Mouse (Mus musculus) kidney, adult 8-10 months (tissue): ENCODE data around the gene Mark2.

Source experiments
- DNase-seq, 2 experiments: peaks; one replicate each; pipeline ENCODE4 v3.0.0; 2022

Gene Mark2

DNA sequence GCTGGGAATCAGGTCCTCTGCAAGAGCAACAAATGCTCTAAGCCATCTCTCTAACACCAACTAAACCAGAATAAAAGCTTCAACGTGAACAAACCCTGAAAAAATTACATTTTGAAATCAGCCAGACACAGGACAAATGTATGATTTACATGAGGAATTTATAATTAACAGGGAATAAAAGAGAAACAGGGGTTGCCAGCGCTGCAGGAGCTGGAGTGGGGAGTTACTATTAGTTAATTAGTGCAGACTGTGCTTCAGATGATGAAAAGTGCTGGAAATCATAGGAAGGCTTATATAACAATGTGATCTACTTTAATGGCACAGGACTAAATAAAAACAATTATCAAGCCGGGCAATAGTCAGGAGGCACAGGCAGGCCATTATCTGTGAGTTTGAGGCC lies 20.3 kb downstream of the Mark2 start:
- peak in 1 of 2 experiments; percentile 44 for DNase-seq

DNA sequence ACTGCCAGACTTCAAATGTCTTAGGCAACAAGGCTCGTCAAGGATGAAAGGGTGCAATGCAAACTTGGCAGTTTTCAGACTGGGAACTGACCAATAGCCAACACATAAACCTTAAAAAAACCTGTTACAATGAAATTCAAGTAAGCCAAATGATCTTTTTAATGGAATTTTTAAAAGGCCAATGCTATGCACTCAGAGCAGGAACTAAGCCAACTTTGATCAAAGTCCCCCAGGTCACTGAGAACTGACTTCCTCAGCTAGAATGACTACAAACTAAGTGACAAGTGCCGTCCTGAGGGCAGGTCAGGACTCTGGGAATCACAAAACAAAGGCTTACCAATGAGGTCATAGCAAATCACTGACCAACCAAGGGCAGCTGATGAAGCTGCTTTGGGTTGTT lies 21.5 kb downstream of the Mark2 start:
- peak; percentile 62 to 67 for DNase-seq

GRCm38 (mm10) chr19:7317716-7318115 lies 23.9 kb downstream of the Mark2 start:
- no peak for DNase-seq

GRCm38 (mm10) chr19:7316822-7317221 lies 24.8 kb downstream of the Mark2 start:
- DNase-seq, result no peak

DNA sequence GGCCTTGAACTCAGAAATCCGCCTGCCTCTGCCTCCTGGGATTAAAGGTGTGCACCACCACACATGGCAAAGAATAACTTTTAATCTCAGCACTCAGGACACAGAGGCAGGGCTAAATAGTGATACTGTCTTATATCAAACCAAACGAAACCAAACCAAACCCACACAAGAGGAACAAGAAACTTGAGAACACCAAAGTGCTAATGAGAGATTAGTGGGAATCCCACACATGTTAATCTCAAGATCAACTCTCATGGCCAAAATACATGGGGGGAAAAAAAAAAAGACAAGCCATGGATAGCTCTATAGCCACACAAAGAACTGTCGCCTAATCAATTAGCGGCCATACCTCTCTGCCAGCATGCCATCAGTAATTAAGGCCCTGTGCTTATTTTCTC lies 26.1 kb downstream of the Mark2 start:
- DNase-seq, result no peak

DNA sequence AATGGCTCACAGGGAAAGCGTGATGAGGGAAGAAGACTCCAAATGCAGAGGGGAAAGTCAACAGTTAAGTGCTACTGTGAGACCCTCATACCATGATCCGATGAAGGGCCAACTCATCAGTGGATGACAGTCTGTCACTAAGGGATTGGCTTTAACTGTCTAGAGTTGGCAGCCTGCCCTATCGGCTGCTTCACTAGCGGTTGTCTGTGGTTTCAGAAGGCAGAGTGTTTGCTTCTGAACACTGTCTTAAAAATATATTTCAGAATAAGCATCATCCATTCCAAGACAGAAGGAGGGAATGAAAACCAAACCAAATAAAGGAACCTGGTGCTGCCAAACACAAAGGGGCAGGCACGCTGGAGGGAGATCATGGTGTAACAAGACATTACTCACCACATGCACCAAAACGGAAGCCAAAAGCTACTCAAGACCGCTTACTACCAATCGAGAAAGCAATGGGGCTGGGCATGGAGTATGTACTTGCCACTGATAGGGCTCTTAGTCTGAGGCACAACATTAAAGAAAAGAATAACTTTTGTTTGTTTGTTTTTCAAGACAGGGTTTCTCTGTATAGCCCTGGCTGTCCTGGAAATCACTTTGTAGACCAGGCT lies 26.6 kb downstream of the Mark2 start:
- no peak for DNase-seq

GRCm38 (mm10) chr19:7313660-7314059 lies 28.0 kb downstream of the Mark2 start:
- DNase-seq, result peak in 1 of 2 experiments; percentile 43

DNA sequence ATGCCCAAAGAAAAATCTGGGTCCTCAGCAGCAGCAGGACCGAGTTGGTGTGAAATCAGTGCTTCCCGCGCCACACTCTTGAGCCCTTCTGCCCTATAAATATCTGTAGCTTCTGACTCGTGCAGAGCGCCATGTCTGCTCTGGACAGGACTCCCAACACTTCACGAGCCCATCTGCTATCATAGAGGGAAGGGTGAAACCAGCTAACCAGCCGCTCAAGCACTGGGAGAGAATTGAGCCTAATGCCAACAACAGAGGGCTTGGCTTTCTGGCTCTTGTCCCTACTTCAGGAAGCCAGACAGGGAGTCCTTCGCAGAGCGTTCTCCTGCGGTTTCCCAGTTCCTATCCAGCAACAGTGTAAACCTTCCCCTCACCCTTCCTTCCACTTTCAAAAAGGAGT lies 30.4 kb downstream of the Mark2 start:
- DNase-seq, result no peak

- DNase-seq, result peak; percentile 75 to 88
Observed at GRCm38 (mm10) chr19:7310704-7311103, 31.0 kb downstream of the Mark2 start.

- peak; percentile 75 to 90 for DNase-seq
Observed at GRCm38 (mm10) chr19:7309738-7310330, 31.8 kb downstream of the Mark2 start.

- DNase-seq, result peak; percentile 83 to 84
Observed at GRCm38 (mm10) chr19:7307995-7308770, 33.5 kb downstream of the Mark2 start.

DNA sequence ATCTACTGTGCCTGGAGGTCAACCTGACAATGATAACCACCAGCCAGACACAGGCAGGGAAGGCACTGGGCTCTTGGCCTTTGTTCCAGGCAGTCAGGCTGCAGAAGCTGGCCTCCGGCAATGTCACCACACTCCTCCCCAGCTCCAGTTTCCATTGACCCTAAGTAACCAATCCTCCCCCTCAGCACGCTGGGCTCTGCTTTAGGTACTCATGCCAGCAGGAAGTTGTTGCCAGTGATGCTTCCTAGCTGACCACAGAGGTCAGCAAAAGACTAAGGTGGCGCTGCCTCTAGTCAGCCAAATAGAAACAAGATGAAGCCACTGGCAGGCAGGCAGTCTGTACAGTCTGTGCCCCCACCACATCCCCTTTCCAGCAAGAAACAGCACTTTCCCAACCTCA lies 34.7 kb downstream of the Mark2 start:
- peak; percentile 67 to 69 for DNase-seq

- DNase-seq, result peak; percentile 80 to 88
Observed at GRCm38 (mm10) chr19:7305380-7306310, 36.0 kb downstream of the Mark2 start.

GRCm38 (mm10) chr19:7304801-7305200 lies 36.9 kb downstream of the Mark2 start:
- no peak for DNase-seq

DNA sequence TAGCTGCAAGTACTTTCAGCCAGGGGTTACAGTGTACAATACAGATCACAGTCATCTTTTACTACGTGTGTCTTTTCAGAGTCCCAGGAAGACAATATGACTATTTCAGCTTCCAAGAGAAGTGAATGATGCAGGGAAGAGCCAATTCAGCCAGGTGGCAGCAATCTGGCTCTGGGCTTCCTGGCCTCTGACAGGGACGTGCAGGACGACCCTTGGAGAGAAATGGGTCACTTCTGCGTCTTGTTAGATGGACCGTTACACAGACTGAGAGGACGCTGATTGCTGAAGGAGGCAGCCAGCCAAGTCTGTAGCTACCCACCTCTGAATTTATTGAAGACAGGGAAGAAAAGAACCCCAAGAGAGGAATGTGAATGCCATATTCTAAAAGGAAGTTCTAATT lies 37.9 kb downstream of the Mark2 start:
- DNase-seq, result no peak

- DNase-seq, result peak; percentile 72 to 82
Observed at GRCm38 (mm10) chr19:7302493-7302797, 39.2 kb downstream of the Mark2 start.

GRCm38 (mm10) chr19:7301647-7302492 lies 39.8 kb downstream of the Mark2 start:
- DNase-seq, result no peak

DNA sequence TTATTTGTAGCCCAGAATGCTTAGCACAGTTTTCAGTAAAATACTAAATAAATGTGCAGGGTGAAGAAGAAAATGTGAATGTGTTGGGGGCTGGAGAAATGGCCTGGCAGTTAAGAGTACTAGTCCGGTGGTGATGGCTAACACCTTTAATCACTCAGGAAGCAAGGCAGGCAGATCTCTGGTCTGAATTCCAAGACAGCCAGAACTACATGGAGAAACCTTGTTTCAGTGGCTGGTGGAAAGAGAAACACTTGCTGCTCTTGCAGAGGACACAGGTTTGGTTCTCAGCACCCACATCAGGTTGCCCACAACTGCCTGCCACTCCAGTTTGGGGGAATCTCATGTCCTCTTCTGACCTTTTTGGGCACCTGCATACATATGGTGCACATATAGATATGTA lies 41.6 kb downstream of the Mark2 start:
- DNase-seq, result no peak

DNA sequence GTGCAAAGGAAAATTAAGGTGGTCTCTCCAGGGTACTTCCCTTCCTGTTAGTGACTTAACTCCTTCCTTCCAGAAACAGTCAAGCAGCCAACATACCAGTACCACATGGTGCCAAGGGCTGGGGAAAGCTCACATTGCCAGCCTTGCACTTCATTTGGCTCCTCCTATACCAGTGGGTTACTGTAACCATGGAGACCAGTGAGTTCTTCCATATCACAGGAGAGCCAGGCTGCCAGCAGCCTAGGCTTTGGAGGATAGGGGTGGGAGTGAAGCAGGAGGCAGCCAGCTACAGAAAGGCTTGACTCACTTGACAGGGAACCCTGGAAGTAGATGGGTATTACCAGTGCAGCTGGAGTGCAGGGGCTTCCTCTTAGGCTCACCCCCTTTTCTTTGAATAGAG lies 42.6 kb downstream of the Mark2 start:
- DNase-seq, result no peak

GRCm38 (mm10) chr19:7295959-7296358 lies 45.7 kb downstream of the Mark2 start:
- peak in 1 of 2 experiments; percentile 40 for DNase-seq

- DNase-seq, result peak; percentile 68 to 78
Observed at GRCm38 (mm10) chr19:7295071-7295658, 46.5 kb downstream of the Mark2 start.
